Mouse (Mus musculus): Measurements from ENCODE around the gene Arhgap32.
A peak's percentile ranks its signal among the peaks of the same experiment; 100 is the strongest.

- TF ChIP-seq CTCF (IDR thresholded peaks at IDR 0.05; ENCODE audit: low read depth), result no peak
- TF ChIP-seq EP300 (IDR thresholded peaks at IDR 0.05; ENCODE audit: low read depth), result peak; percentile 26; the same call in 1 of the 2 replicates
Observed at GRCm38 (mm10) chr9:32162792-32163191, 46.9 kb downstream of the Arhgap32 start.
